In the genomic region with DNA sequence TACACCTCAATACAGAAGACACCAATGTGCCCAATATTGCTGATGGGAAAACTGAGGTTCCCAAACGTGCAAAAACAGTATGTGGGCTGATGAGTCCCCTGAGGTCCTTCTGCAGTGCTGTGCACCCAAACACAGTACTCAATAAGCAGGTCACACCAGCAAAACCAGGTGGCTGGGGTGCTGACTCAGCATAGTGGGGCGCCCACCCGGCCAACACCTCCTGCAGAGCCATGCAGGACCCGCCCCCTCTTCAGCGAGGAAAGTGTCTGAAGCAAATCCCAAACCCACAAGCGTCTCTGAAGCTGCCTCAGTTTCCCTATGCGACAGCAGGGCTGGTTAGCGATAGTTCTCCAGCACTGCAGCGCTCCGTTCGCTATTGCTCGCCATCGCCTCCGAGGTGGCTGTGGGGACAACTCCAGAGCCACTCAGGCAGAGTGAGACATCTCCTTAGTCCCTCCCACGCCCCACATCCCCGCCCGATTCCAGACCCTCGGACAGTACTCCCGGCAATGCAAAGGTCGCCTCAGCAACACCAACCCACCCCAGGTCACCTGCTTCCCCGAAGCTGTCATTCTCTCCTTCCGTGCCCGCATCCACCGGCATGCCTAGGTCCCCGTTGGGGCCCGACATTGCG, we compare ENCODE assay signal across 8 mouse cellular contexts. TPM values are rescaled to one million over a fixed set of nuclear protein-coding genes. Genes with fewer than 3 reads are reported as not detected.
DNase-seq lines count a peak whose midpoint lies in the region; ATAC-seq and TF ChIP-seq lines count a peak whose summit lies in the region.

No protein-coding gene starts in this region.

- H3K27ac ChIP-seq in layer of hippocampus, adult 2 months = peak overlapping the region; percentile 92
- peak overlapping the region; percentile 59 for H3K27ac ChIP-seq in bone marrow, adult 2 months (ENCODE audit: control insufficient read depth, insufficient read depth, low read depth, low read length, poor library complexity)
- H3K27ac ChIP-seq in forebrain, embryonic 10.5 days = peak overlapping the region; percentile 58
- 0 out of 2 replicates have a peak overlapping the region, but pooled peaks have one; percentile 1 for H3K27ac ChIP-seq in limb, embryonic 12.5 days

- H3K4me2 ChIP-seq in limb, embryonic 12.5 days = peak overlapping the region; percentile 98
- H3K4me2 ChIP-seq in myocyte (ENCODE audit: low read depth) = peak overlapping the region; percentile 92

- TF ChIP-seq CTCF in layer of hippocampus, adult 2 months (conservative IDR thresholded peaks at IDR 0.05) = peak; percentile 13; the same call in 1 of the 2 replicates
- TF ChIP-seq CTCF in bone marrow, adult 2 months (IDR thresholded peaks at IDR 0.05; ENCODE audit: control insufficient read depth, insufficient read depth, low read length) = no peak

- peak; percentile 28; the same call in 1 of the 2 replicates for ATAC-seq in limb, embryonic 12.5 days (ENCODE audit: insufficient number of reproducible peaks, insufficient read depth, low FRiP score, low TSS enrichment, low read depth)

- peak overlapping the region; percentile 24 for H3ac ChIP-seq in myocyte (ENCODE audit: control insufficient read depth, insufficient read length)

- DNase-seq in layer of hippocampus, adult 2 months (ENCODE audit: low spot score in 2 of 2) = peak in 1 of 2 experiments; percentile 50
- DNase-seq in layer of hippocampus, adult 9-10 months (ENCODE audit: low spot score) = no peak
- DNase-seq in forebrain, embryonic 10.5 days (ENCODE audit: extremely low spot score, low spot score) = no peak
- no peak for DNase-seq in adrenal gland, postnatal 14 days
- DNase-seq in yolk sac, embryonic 10.5 days (ENCODE audit: low spot score) = no peak

- H3K9me3 ChIP-seq in forebrain, embryonic 10.5 days = no peaks in the 10 kb centered on the region
- no peaks in the 10 kb centered on the region for H3K9me3 ChIP-seq in limb, embryonic 12.5 days

- H3K4me3 ChIP-seq in layer of hippocampus, adult 2 months = peak overlapping the region; percentile 94
- H3K4me3 ChIP-seq in bone marrow, adult 2 months (replicated peaks; ENCODE audit: control insufficient read depth, low read depth, low read length) = peak overlapping the region; percentile 76
- peak overlapping the region; percentile 67 for H3K4me3 ChIP-seq in forebrain, embryonic 10.5 days
- peak overlapping the region; percentile 69 for H3K4me3 ChIP-seq in limb, embryonic 12.5 days (replicated peaks)
- H3K4me3 ChIP-seq in myocyte = peak overlapping the region; percentile 54

- WGBS in bone marrow, adult 2 months = 1% methylated on average over 27 of the region's 27 CpGs
- WGBS in forebrain, embryonic 10.5 days = 2% methylated on average over 27 of the region's 27 CpGs
- WGBS in limb, embryonic 12.5 days = 2% methylated on average over 27 of the region's 27 CpGs

- no peak for TF ChIP-seq POLR2A in bone marrow, adult 2 months (IDR thresholded peaks at IDR 0.05; ENCODE audit: borderline replicate concordance, control insufficient read depth, low read depth, low read length)
- no peak for TF ChIP-seq POLR2A in myocyte (IDR thresholded peaks at IDR 0.05; ENCODE audit: insufficient read length, low read depth)

- peaks cover 38% of the 10 kb centered on the region for H3K36me3 ChIP-seq in forebrain, embryonic 10.5 days (replicated peaks)
- H3K36me3 ChIP-seq in limb, embryonic 12.5 days = peaks cover 38% of the 10 kb centered on the region
- peaks cover 8% of the 10 kb centered on the region for H3K36me3 ChIP-seq in myocyte (ENCODE audit: control insufficient read depth, insufficient read depth)

- H3K4me1 ChIP-seq in bone marrow, adult 2 months (ENCODE audit: control insufficient read depth, insufficient read depth, low read length) = peaks cover 4% of the 10 kb centered on the region
- peaks cover 17% of the 10 kb centered on the region for H3K4me1 ChIP-seq in forebrain, embryonic 10.5 days
- peaks cover 6% of the 10 kb centered on the region for H3K4me1 ChIP-seq in limb, embryonic 12.5 days (replicated peaks)

- peaks cover 43% of the 10 kb centered on the region for H3K27me3 ChIP-seq in forebrain, embryonic 10.5 days (ENCODE audit: poor library complexity, severe bottlenecking)
- peaks cover 20% of the 10 kb centered on the region for H3K27me3 ChIP-seq in limb, embryonic 12.5 days
- H3K27me3 ChIP-seq in myocyte (ENCODE audit: control insufficient read depth, insufficient read depth, insufficient read length) = peaks cover 7% of the 10 kb centered on the region

- no peaks in the 10 kb centered on the region for H3K79me2 ChIP-seq in myocyte (ENCODE audit: control insufficient read depth, insufficient read depth)

- H3K9ac ChIP-seq in limb, embryonic 12.5 days (replicated peaks) = peak overlapping the region; percentile 60

TF ChIP-seq in myocyte, 11 proteins besides CTCF, POLR2A, EP300 and RAD21:
- TF ChIP-seq MYOG (IDR thresholded peaks at IDR 0.05; ENCODE audit: control insufficient read depth in 1 of 3, insufficient read depth in 1 of 3, insufficient read length in 2 of 3, low read depth in 2 of 3) (no peak), POLR2AphosphoS2 (IDR thresholded peaks at IDR 0.05; ENCODE audit: insufficient read length, low read depth) (peak; percentile 12)

RNA-seq across cellular contexts. Expression of a gene that starts 0.5 kb away (rescaled TPM):
- total RNA-seq in layer of hippocampus, adult 2 months (2021) = 100 to 1,000 TPM; 160 to 170 TPM
- polyA plus RNA-seq in bone marrow, adult 2 months (2011; ENCODE audit: insufficient read depth, insufficient read length, low replicate concordance, missing spikeins) = 28.0 and 39.6 TPM in 2 replicates
- 36.3 and 37.5 TPM in 2 replicates for polyA plus RNA-seq in forebrain, embryonic 10.5 days (2016; fragmentation: Nextera tagmentation; extraction: Ambion mirVana)
- 44.3 and 45.8 TPM in 2 replicates for polyA plus RNA-seq in limb, embryonic 12.5 days (2016; fragmentation: Nextera tagmentation; extraction: Ambion mirVana)
- polyA plus RNA-seq in myocyte (2012; fragmentation: generic; extraction: Trizol) = 153 TPM
- 142 and 159 TPM in 2 replicates for total RNA-seq in adrenal gland, postnatal 14 days (2021)

RNA-seq across cellular contexts. Expression of a gene that starts 6.8 kb away (rescaled TPM):
- under 1 TPM in 1 of 2 experiments, not detected in 1; 0.69 TPM for total RNA-seq in layer of hippocampus, adult 2 months (2021)
- 436 and 1,079 TPM in 2 replicates for polyA plus RNA-seq in bone marrow, adult 2 months (2011; ENCODE audit: insufficient read depth, insufficient read length, low replicate concordance, missing spikeins)
- polyA plus RNA-seq in forebrain, embryonic 10.5 days (2016; fragmentation: Nextera tagmentation; extraction: Ambion mirVana) = not detected in 2 replicates
- 0.95 TPM in 1 of 2 replicates, not detected in the other for polyA plus RNA-seq in limb, embryonic 12.5 days (2016; fragmentation: Nextera tagmentation; extraction: Ambion mirVana)
- 0.02 TPM for polyA plus RNA-seq in myocyte (2012; fragmentation: generic; extraction: Trizol)
- total RNA-seq in adrenal gland, postnatal 14 days (2021) = 7.1 and 9.6 TPM in 2 replicates

RNA-seq across cellular contexts. Expression of a gene that starts 14.4 kb away (rescaled TPM):
- 10 to 100 TPM; 33.8 to 35.5 TPM for total RNA-seq in layer of hippocampus, adult 2 months (2021)
- polyA plus RNA-seq in bone marrow, adult 2 months (2011; ENCODE audit: insufficient read depth, insufficient read length, low replicate concordance, missing spikeins) = 3.6 and 15.0 TPM in 2 replicates
- polyA plus RNA-seq in forebrain, embryonic 10.5 days (2016; fragmentation: Nextera tagmentation; extraction: Ambion mirVana) = 23.8 and 26.4 TPM in 2 replicates
- polyA plus RNA-seq in limb, embryonic 12.5 days (2016; fragmentation: Nextera tagmentation; extraction: Ambion mirVana) = 32.2 and 36.7 TPM in 2 replicates
- 50.6 TPM for polyA plus RNA-seq in myocyte (2012; fragmentation: generic; extraction: Trizol)
- total RNA-seq in adrenal gland, postnatal 14 days (2021) = 75.8 and 80.5 TPM in 2 replicates

RNA-seq across cellular contexts. Expression of a gene that starts 28.1 kb away (rescaled TPM):
- total RNA-seq in layer of hippocampus, adult 2 months (2021) = 1,000 to 10,000 TPM; 1,274 to 1,381 TPM
- 1.4 and 1.9 TPM in 2 replicates for polyA plus RNA-seq in bone marrow, adult 2 months (2011; ENCODE audit: insufficient read depth, insufficient read length, low replicate concordance, missing spikeins)
- polyA plus RNA-seq in forebrain, embryonic 10.5 days (2016; fragmentation: Nextera tagmentation; extraction: Ambion mirVana) = 7.8 and 9.7 TPM in 2 replicates
- 38.8 and 46.8 TPM in 2 replicates for polyA plus RNA-seq in limb, embryonic 12.5 days (2016; fragmentation: Nextera tagmentation; extraction: Ambion mirVana)
- 44.0 TPM for polyA plus RNA-seq in myocyte (2012; fragmentation: generic; extraction: Trizol)
- 18.9 and 26.7 TPM in 2 replicates for total RNA-seq in adrenal gland, postnatal 14 days (2021)

RNA-seq across cellular contexts. Expression of a gene that starts 29.1 kb away (rescaled TPM):
- total RNA-seq in layer of hippocampus, adult 2 months (2021) = 10 to 100 TPM; 75.3 to 92.7 TPM
- polyA plus RNA-seq in bone marrow, adult 2 months (2011; ENCODE audit: insufficient read depth, insufficient read length, low replicate concordance, missing spikeins) = 71.7 and 127 TPM in 2 replicates
- 57.7 and 70.3 TPM in 2 replicates for polyA plus RNA-seq in forebrain, embryonic 10.5 days (2016; fragmentation: Nextera tagmentation; extraction: Ambion mirVana)
- 55.4 and 62.1 TPM in 2 replicates for polyA plus RNA-seq in limb, embryonic 12.5 days (2016; fragmentation: Nextera tagmentation; extraction: Ambion mirVana)
- 54.2 TPM for polyA plus RNA-seq in myocyte (2012; fragmentation: generic; extraction: Trizol)
- total RNA-seq in adrenal gland, postnatal 14 days (2021) = 61.8 and 67.0 TPM in 2 replicates

Comparison
In these comparisons a context has a peak if more than half of its experiments do, and no peak if none do; other contexts are left out.
1. H3K27ac ChIP-seq: peak in every context shown above with its lines; median percentile 92 in layer of hippocampus, adult 2 months; 59 in bone marrow, adult 2 months; 58 in forebrain, embryonic 10.5 days; 1 in limb, embryonic 12.5 days.
2. RNA of a gene that starts 6.8 kb away (polyA plus RNA-seq): 436 to 1,079 TPM in bone marrow, adult 2 months; 0.95 TPM in limb, embryonic 12.5 days, 0.02 TPM in myocyte (single experiment) and not detected in forebrain, embryonic 10.5 days; every median in the first group is over 100 times any median in the second.
3. Peak in every context shown above with its lines, with median percentiles within 50 percentile points of each other: H3K4me3 ChIP-seq.